Mouse (Mus musculus): ENCODE measurements around the gene Gpr180.
"Not testable (repeated sequence)": the region's sequence is repeated elsewhere in the genome, so short reads cannot be mapped to it uniquely, and the experiment has no call there.

Gpr180 gene

GRCm38 (mm10) chr14:118136744-118137452 is at the start of gene Gpr180:
Gpr180 (plus strand) TSS chr14:118137158.
- DNase-seq (ENCODE audit: low spot score in 2 of 2) = peak; percentile 86 to 96

DNA sequence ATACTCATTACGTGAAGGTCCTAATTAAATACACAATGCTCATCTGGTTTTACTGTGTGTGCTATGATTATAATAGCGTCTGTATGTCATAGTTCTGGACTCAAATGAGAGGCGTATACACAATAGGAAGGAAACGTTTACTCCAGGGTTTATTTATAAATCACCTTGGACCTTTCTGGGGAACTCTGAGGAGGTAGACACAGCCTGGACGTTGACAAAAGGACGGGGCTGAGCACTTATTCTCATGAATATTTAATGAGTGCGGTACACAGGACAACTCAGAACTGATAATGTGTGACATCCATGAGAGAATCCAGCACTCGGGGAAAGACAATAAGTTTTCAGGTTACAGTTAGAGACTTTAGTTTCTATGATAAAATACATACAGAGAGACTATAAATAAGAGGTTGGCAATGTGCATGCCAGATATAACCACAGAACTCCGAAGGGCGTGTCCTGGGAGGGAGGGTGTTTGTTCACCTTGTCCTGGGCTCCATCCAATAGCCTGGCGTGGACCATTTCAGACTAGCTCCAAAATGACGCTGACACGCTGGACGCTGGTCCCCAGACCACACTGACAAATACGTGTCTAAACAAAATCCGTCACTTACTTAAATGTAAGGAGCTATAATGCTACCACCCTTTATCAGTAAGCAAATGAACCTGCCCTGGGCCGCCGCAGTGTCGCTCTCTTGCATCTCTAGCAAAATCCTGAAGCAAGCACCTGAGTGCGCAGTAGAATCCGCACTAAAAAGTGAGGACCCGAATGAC is 48.3 kb upstream of the Gpr180 start:
- no peak for DNase-seq (ENCODE audit: low spot score in 2 of 2)

DNA sequence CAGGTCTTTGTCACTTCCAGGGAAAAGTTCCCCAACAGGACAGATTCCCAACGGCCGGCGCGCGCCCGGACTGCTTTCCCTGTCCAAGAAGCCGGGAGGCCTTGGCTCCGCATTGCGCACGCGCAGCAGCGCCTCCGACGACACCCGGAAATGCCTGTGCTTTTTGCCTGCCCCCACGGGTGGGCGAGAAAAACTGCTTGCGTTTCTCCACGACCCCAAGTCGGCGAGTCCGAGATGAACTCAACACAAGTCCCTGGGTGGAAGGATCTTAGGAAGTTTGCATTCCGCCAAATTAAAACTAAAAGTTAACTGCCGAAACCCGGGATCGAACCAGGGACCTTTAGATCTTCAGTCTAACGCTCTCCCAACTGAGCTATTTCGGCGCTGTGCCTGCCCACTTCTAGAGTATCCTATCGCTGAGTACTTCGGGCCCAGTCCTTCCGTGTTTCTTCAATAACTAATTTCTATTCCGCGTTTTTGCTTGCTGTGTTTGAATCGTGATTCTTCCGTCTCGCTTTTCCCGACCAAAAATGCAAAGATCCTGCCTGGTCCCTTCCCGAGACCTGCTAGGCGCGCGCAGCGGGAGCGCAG is 47.6 kb upstream of the Gpr180 start:
- peak; percentile 85 to 89 for DNase-seq (ENCODE audit: low spot score in 2 of 2)

- DNase-seq (ENCODE audit: low spot score in 2 of 2) = no peak
Observed at GRCm38 (mm10) chr14:118089806-118090392, 47.1 kb upstream of the Gpr180 start.

- DNase-seq (ENCODE audit: low spot score in 2 of 2) = no peak
Observed at GRCm38 (mm10) chr14:118098265-118098664, 38.7 kb upstream of the Gpr180 start.

DNA sequence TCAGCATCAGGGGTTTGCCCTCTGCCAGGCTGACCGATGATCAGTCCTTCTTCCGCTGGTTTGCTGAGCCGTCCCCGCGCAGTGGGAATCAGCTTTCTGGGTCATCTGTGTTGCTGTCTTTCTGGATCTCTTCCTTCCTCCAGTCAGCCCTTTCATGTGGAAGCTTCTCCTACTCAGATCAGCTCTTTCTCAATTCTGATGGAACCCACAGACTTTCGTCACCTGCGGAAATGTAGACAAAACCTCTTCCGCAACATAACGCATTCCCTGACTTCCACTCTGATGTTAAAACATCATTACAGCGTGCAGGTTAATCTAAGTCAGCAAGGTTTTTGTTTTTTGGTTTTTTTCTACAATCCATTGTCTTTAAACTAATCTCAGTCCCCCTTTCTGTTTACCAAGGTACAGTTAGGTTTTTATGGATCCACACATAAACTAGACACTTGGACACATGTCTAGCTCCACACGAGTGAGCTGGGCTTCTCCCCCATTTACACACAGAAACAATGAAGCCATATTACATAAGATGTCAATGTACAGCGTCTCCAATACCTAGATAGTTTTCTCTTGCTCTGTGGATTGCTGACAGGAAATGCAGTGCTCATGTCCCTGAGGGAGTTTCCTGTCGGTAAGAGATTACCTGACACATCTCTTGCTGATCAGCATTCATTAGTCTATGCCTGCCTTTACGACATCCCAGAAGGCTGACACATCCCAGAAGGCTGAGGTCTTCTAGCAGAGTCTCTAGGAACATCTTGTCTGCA is 35.5 kb upstream of the Gpr180 start:
- DNase-seq (ENCODE audit: low spot score in 2 of 2) = no peak

DNA sequence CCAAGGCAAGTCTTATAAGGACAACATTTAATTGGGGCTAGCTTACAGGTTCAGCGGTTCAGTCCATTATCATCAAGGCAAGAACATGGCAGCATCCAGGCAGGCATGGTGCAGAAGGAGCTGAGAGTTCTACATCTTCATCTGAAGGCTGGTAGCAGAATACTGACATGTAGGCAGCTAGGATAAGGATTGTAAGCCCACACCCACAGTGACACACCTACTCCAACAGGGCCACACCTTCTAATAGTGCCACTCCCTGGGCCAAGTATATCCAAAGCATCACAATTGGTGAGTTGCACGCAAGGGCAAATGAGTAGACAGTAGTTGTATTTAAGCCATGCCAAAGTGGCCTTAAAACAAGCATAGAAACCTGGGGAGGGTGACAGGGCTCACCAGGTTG is 29.5 kb upstream of the Gpr180 start:
- not testable (repeated sequence) for DNase-seq (ENCODE audit: low spot score in 2 of 2)

DNA sequence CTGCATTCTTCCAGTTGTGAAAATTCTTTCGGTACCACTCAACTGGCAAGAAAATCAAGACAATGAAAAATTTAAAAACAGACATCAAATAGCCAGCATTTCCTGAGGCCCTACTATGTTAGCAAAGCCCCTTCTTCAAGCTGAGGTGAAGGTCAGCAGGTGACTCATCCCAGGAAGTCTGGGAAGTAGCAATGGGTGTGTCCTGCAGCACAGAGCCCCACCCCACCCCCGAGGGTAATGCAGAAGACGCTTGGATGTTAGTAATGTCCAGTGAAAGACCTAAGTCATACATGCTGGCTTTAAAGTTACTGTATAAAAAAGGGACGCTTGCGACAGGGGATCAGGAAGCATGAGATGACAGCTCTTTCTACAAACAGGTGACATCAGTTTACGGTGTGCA is 23.8 kb upstream of the Gpr180 start:
- no peak for DNase-seq (ENCODE audit: low spot score in 2 of 2)

DNA sequence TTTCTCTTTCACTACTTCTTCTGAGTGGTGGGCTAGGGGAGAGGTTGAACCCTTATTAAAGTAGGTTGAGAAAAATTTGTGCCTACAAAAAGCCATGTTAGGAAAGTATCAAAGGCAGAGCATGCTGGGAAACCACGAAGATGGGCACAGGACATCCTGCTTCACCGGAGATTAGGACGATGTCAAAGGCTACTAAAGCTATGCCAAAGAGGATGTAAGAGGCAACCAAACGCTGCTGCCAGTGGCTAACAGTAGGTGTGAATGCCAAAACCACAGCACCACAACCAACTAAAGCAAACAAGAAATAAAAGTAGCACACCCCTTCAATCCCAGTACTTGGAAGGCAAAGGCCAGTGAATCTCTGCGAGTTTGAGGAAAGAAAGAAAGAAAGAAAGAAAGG is 12.8 kb upstream of the Gpr180 start:
- DNase-seq (ENCODE audit: low spot score in 2 of 2) = no peak

- no peak for DNase-seq (ENCODE audit: low spot score in 2 of 2)
Observed at GRCm38 (mm10) chr14:118124771-118125170, 12.2 kb upstream of the Gpr180 start.

- no peak for DNase-seq (ENCODE audit: low spot score in 2 of 2)
Observed at GRCm38 (mm10) chr14:118126301-118126700, 10.7 kb upstream of the Gpr180 start.

GRCm38 (mm10) chr14:118131472-118131871 is 5.5 kb upstream of the Gpr180 start:
- DNase-seq (ENCODE audit: low spot score in 2 of 2) = no peak

GRCm38 (mm10) chr14:118131931-118132641 is 4.9 kb upstream of the Gpr180 start:
- no peak for DNase-seq (ENCODE audit: low spot score in 2 of 2)

GRCm38 (mm10) chr14:118132642-118132977 is 4.3 kb upstream of the Gpr180 start, which contains the start of gene Tgds:
Tgds (minus strand) TSS chr14:118132755.
- DNase-seq (ENCODE audit: low spot score in 2 of 2) = peak; percentile 96 to 97

GRCm38 (mm10) chr14:118137487-118137886 is 529 bp downstream of the Gpr180 start:
- DNase-seq (ENCODE audit: low spot score in 2 of 2) = peak in 1 of 2 experiments; percentile 21

DNA sequence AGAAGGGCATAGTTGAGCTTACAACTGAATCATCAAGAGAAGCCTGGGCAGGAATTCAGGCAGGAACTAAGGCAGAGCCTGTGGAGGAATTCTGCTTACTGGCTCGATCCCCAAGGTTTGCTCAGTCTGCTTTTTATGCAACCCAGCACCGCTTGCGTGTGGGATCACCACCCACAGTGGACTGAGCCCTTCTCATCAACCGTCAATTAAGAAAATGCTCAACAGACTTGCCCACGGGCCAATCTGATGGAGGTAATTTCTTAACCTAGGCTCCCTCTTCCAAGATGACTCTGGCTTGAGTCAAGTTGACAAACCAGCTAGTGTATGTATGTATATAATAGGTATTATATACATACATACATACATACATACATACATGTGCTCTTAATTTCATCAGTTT is 5.3 kb downstream of the Gpr180 start:
- DNase-seq (ENCODE audit: low spot score in 2 of 2) = no peak

DNA sequence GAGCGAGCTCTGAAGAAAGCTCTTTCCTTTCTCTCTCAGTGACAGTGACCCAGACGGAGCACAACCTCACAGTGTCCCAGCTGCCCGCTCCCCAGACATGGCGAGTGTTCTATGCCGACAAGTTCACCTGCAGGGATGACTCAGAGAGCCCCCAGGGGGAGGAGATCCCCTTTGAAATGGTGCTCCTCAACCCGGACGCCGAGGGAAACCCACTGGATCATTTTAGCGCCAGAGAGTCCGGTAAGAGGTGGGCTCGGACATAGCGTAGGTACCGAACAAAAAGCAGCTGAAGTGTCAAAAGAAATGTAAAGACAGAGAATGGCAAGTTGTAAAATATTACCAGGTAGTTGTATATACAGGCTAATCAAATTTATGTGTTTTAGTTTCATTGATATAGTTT is 11.1 kb downstream of the Gpr180 start:
- DNase-seq (ENCODE audit: low spot score in 2 of 2) = no peak

DNA sequence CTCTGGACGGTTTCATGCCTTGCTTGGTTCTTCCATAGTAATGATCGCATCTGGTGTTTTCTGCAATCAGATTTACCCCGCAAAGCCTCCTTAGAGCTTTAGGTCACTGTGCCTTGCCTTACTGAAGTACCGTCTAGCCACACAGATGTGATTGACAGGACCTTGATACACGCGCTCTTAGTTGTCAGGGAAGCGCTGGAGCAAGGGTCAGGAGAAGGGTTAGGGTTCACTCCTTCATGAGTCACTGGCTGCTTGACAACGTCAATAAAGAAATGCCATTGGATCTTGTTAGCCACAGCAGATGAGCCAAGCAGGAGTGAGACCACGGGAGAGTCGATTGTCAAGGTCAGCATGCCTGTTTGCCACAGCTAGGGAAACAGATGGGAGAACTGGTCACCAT is 11.6 kb downstream of the Gpr180 start:
- DNase-seq (ENCODE audit: low spot score in 2 of 2) = no peak

- DNase-seq (ENCODE audit: low spot score in 2 of 2) = no peak
Observed at GRCm38 (mm10) chr14:118150656-118151551, 13.9 kb downstream of the Gpr180 start.
